Mouse (Mus musculus) liver, postnatal 0 days (tissue): ENCODE measurements around the gene Tbx19.

Experiments
- CTCF ChIP-seq: sonication (generic); IDR thresholded peaks from 2 replicates; pipeline ENCODE4 v1.5.1; 2016; ENCODE audit warnings: antibody characterized with exemption, low read depth
- EP300 ChIP-seq: IDR thresholded peaks from 2 replicates; pipeline ENCODE4 v1.6.1; 2016; ENCODE audit warnings: antibody characterized with exemption, low read depth, mild to moderate bottlenecking

GRCm38 (mm10) chr1:165132187-165132877 is 28.2 kb downstream of the Tbx19 start:
- TF ChIP-seq CTCF = peak; percentile 96
- no peak for TF ChIP-seq EP300
